Mouse (Mus musculus) stomach, postnatal 0 days (tissue): ENCODE results near the gene Tbc1d5.

ENCODE experiments used
- CTCF ChIP-seq: IDR thresholded peaks from 2 replicates; pipeline ENCODE4 v1.5.1; 2016; ENCODE audit warnings: antibody characterized with exemption, low read depth, mild to moderate bottlenecking, moderate library complexity
- EP300 ChIP-seq: optimal IDR thresholded peaks from 2 replicates; pipeline ENCODE3; 2016; ENCODE audit warnings: antibody characterized with exemption

DNA sequence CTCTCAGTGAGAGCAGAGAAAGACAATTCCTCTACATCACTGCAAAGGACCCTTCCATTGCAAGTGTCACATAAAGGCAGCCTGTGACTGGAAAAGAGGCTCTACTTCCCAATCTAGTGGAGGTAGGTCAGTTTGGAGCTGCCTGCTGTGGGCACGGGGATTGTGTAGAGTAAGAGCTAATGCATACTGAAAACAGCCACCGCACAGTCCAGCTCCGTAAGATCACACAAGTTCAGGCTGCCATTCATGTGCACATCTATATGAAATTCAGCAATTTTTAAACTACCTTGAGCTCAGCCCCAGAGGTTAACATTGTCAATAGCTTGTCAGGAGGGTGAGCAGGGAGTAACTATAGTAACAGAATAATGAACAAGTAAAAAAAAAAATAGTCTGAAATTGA, 426.4 kb downstream of the Tbc1d5 start:
- TF ChIP-seq CTCF = no peak
- TF ChIP-seq EP300 = no peak
